Comparison of ENCODE assay signal across 14 mouse cellular contexts in the genomic region with DNA sequence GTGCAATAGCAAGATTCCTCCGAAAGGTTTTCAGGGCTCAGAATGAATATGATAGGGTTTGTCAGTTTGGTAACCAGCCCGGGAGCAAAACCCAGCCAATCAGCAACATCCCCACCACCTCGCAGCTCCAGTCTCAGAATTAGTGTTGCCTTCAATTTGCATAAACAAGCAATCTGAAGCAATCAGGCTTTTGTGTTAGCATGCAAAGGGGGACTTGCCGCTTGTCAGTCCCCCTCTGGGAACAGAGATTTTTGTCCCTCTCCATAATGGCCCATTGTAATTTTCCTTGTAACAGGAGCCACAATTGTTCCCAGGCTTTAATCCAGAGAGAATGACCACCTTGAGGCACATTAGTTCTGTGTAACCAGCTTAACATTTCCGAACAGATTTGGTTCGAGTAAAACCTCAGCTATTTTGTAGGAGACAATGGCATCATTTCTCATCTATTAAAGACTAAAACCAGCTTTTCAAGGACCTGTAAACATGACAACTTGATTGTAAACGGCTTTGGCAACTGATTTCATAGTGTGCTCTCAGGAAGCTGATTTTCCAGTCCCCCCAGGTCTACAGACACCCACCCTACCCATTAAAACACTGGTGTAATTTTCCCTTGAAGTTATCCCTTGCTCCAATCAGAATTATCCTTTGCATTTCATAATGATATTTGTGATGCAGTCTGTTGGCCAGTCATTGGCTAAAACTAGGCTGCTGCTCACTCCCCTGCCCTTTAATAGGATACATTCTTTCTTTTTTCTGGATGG. TPM values are rescaled to one million over a fixed set of nuclear protein-coding genes. Genes with fewer than 3 reads are reported as not detected.
DNase-seq lines count a peak whose midpoint lies in the region; ATAC-seq and TF ChIP-seq lines count a peak whose summit lies in the region.
"Had no signal": no experiment of that assay in that cellular context is flagged by ENCODE, and none has a peak within 500 bp of the region (broad histone marks: within the 10 kb centered on the region; RNA-seq: fewer than 3 reads in every experiment).

Gene Ermn, minus strand, starts transcription at position 44 of the 761 bp plus-strand sequence.

- H3K9me3 ChIP-seq in forebrain, embryonic 15.5 days = no peaks in the 10 kb centered on the region
- H3K9me3 ChIP-seq: embryonic facial prominence, embryonic 12.5 days had no signal

- H3K9ac ChIP-seq in forebrain, embryonic 15.5 days (replicated peaks) = no peak within 1 kb of the TSS
- H3K9ac ChIP-seq: embryonic facial prominence, embryonic 12.5 days; liver, embryonic 14.5 days had no signal

- TF ChIP-seq CTCF in left cerebral cortex, adult 2 months (IDR thresholded peaks at IDR 0.05) = no peak

- no peak for DNase-seq in left cerebral cortex, adult 2 months (ENCODE audit: extremely low spot score in 1 of 2, low spot score in 2 of 2)
- no peak for DNase-seq in left cerebral cortex, postnatal 14 days (ENCODE audit: low spot score in 2 of 2)
- peak; percentile 37 to 39 for DNase-seq in left cerebral cortex, adult 9 months (ENCODE audit: low spot score in 2 of 2)
- DNase-seq in retina, postnatal 1 day = peak; percentile 89
- DNase-seq in ovary, postnatal 10 days (ENCODE audit: low spot score) = no peak
- DNase-seq in kidney, adult 18-20 months = no peak
- no peak for DNase-seq in right cerebral cortex, postnatal 36 days (ENCODE audit: low spot score in 2 of 2)
- DNase-seq: adrenal gland, postnatal 10 days; heart, adult 2 months; kidney, adult 2 months had no signal

- H3K27ac ChIP-seq in left cerebral cortex, adult 2 months = no peak within 1 kb of the TSS
- H3K27ac ChIP-seq in forebrain, embryonic 15.5 days (replicated peaks) = peak within 1 kb of the TSS; percentile 56
- H3K27ac ChIP-seq: embryonic facial prominence, embryonic 12.5 days; heart, adult 2 months; liver, embryonic 14.5 days had no signal

- H3K27me3 ChIP-seq in forebrain, embryonic 15.5 days = no peaks in the 10 kb centered on the region; the same call in 1 of the 2 replicates
- H3K27me3 ChIP-seq: embryonic facial prominence, embryonic 12.5 days had no signal

- peak within 1 kb of the TSS; percentile 17 for H3K4me2 ChIP-seq in forebrain, embryonic 15.5 days (replicated peaks)
- H3K4me2 ChIP-seq: embryonic facial prominence, embryonic 12.5 days had no signal

- H3K36me3 ChIP-seq in forebrain, embryonic 15.5 days = no peaks in the 10 kb centered on the region
- H3K36me3 ChIP-seq: embryonic facial prominence, embryonic 12.5 days had no signal

- 0% methylated on average over 7 of the region's 7 CpGs for WGBS in forebrain, embryonic 15.5 days

- peaks cover 14% of the 10 kb centered on the region for H3K4me1 ChIP-seq in forebrain, embryonic 15.5 days
- H3K4me1 ChIP-seq: embryonic facial prominence, embryonic 12.5 days had no signal

- H3K4me3 ChIP-seq in left cerebral cortex, adult 2 months = peak within 1 kb of the TSS; percentile 5; the same call in 1 of the 2 replicates
- H3K4me3 ChIP-seq in forebrain, embryonic 15.5 days = no peak within 1 kb of the TSS
- H3K4me3 ChIP-seq: embryonic facial prominence, embryonic 12.5 days; heart, adult 2 months had no signal

- intact Hi-C loops in left cerebral cortex, adult 2 months (cut with DNase I) = no loop called here
- intact Hi-C loops in left cerebral cortex, postnatal 14 days (cut with DNase I) = loop anchor here (10.0 kb wide), 1 partner anchor 272 kb away; no protein-coding TSS in a partner anchor

- peak; percentile 91 for ATAC-seq in forebrain, embryonic 15.5 days (replicated peaks)

RNA-seq across cellular contexts. Expression of gene Ermn, which starts in this region (rescaled TPM):
- total RNA-seq in left cerebral cortex, adult 2 months (2021) = 10 to 100 TPM; 15.0 to 16.0 TPM
- total RNA-seq in left cerebral cortex, postnatal 14 days (2021) = 1 to 10 TPM; 3.5 to 7.2 TPM
- polyA plus RNA-seq in forebrain, embryonic 15.5 days (2015; fragmentation: Nextera tagmentation; extraction: Ambion mirVana) = 1.9 and 2.5 TPM in 2 replicates
- total RNA-seq: adrenal gland, postnatal 10 days; ES-E14; heart, adult 2 months had no signal
- polyA plus RNA-seq: heart, adult 2 months; kidney, adult 2 months; liver, embryonic 14.5 days had no signal

Comparison
In these comparisons a context has a peak if more than half of its experiments do, and no peak if none do; other contexts are left out.
1. DNase-seq: peak in left cerebral cortex, adult 9 months (2 of 2) and retina, postnatal 1 day (single experiment); none in left cerebral cortex, adult 2 months (0 of 2), left cerebral cortex, postnatal 14 days (0 of 2), ovary, postnatal 10 days (single experiment), kidney, adult 18-20 months (single experiment) and right cerebral cortex, postnatal 36 days (0 of 2).